Mouse (Mus musculus) spleen, postnatal 4 days (tissue): ENCODE data around the gene Mt2.
A peak's percentile ranks its signal among the peaks of the same experiment; 100 is the strongest.
"Not testable (repeated sequence)": the region's sequence is repeated elsewhere in the genome, so short reads cannot be mapped to it uniquely, and the experiment has no call there.

Experiments used
- DNase-seq, 2 experiments: peaks; one replicate each; pipeline ENCODE4 v3.0.0; 2022; ENCODE audit warnings: low spot score in 2 of 2

The Mt2 gene

DNA sequence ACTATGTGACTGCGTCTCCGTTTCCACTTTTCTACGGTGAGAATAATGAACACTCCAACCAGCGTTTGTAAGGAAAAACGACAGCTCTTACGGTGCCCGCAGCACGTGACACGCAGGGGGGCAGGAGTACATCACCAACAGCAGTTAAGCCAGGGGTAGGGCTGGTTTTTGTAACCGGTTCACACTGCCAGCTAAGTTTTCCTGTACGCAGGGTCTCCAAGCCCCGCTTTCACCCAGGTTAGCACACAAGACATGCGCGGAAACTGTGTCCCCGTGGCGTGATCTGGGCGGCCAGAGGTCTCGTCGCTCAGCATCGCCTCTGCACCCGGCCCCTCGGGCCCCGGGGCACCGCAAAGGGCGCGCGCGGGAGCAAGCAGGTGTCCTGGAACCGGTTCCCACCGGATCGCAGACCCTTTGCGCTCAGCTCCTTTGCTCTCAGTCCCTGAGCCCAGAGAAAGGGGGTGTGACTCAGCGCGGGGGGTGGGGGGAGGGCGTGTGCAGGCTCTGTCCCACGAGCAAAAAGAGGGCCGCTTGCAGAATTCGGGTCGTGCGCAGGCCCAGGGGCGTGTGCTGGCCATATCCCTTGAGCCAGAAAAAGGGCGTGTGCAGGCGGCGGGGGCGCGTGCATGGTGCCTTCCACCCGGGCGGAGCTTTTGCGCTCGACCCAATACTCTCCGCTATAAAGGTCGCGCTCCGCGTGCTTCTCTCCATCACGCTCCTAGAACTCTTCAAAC, at the start of gene Mt2:
Gene Mt2 (plus strand): TSS at position 590 of the 734 bp plus-strand sequence.
- peak; percentile 91 to 92 for DNase-seq

DNA sequence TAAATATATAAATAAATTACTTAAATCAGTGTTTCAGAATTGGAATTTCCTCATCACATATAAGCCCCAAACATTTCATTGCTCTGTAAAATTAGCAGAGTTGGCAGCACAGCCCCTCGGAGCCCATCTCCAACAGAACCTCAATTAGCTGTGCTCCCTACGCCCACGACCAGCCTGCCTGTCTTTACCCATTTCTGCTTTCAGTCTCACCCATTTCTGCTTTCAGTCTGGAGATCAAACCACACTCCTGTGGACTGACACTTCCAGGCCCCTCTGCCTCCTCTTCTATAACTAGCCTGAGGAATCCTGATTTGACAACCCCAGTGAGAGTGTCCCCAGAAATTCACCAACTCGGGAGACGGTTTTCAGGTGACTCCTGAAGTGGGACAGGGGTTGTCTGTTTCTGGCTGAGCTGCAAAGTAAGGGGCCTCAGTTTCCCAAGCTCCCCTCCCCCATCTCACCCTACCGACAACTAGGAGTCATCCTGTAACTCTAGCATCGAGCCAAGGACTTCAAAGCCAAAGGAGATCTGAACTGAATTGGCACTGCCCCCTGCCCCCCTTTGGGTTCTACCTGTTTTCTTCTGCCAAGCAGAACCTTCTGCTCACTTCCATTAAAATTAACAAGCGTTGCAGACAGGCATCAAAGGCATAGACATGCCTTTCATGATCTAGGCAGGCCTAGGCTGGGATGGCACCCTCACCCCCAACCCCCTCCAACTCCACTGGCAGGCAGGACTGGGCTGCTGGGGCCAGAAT, 49.6 kb upstream of the Mt2 start:
- DNase-seq, result no peak

DNA sequence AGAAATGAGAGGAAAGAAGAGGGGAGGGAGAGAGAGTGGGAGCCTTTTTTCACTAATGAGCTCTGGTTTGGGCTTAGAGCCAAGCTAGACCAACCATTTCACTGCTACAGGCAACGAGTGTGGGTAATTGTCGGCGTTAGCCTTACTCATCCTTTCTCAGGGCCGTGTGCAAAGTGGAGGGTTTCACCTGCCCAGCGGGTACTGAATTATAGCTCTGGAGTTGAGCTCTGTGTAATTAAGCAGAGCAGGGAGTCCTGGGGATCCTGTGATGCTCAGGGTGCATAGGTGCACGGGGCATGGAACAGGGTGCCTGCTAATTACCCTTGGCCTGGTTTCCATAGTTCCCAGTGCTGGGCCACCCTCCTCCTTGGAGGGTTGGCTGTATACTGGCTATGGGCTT, 44.8 kb upstream of the Mt2 start:
- DNase-seq, result no peak

DNA sequence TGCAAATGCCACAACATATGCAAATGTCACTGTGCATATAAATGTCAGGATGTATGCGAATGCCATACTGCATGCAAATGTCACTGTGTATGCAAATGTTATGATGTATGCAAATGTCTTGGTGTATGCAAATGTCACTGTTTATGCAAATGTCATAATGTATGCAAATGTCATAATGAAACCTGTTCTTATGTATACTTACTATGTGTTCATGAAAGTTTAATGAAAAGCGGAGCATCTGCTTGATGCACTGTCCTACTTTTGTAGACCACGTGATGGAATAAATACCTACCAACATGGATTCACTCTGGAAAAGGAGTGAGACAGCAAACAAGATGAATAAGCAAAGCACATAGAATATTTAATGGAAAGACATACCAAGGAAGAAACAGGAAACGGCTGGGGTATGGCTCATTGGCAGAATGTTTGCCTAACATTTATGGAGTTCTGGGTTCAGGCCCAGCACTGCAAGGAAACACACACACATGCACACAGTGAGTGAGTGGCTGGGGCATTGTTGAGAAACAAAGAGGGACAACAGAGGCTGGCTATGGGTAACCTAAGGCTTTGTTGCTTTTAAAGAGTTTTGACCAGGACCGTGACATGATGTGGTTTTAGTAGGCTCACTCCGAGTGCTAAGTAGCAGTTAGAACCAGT, 43.2 kb upstream of the Mt2 start:
- DNase-seq, result no peak

DNA sequence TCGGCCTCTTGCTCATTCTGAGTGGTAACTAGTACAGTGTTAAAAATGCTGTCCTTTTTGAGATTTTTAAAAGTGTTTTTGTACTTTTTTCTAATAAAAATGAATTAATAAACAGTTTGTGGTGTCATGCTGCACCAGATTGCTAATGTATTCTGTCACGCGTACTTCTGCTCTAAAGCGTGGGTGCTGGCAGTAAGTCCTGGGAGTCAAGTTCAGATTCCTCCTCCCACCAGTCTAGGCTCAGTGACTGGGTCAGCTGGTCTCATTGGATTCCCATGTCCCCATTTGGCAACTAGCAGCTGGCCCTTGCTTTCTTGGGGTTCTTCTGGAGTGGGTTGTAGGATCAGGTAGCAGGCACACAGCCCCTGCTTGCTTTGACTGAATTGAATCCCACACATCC, 42.3 kb upstream of the Mt2 start:
- DNase-seq, result no peak

DNA sequence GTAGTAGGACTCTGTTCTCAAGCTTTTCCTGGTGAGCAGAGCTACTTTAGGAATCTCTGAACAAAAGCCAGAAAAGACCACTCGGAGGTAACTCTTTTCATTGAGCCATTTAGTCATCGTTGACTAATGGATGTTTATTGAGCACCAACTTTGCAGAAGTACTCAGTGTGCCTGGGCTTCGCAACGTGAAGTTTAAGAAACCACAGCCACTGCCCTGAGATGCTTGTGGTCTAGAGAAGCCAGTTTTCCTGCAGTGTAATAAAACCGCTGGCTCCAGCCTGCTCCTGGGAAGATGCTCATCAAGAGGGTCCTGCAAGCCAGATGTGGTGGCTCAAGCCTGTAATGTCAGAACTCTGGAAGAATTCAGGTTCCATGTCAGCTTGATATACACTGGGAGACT, 40.4 kb upstream of the Mt2 start:
- DNase-seq, result no peak

DNA sequence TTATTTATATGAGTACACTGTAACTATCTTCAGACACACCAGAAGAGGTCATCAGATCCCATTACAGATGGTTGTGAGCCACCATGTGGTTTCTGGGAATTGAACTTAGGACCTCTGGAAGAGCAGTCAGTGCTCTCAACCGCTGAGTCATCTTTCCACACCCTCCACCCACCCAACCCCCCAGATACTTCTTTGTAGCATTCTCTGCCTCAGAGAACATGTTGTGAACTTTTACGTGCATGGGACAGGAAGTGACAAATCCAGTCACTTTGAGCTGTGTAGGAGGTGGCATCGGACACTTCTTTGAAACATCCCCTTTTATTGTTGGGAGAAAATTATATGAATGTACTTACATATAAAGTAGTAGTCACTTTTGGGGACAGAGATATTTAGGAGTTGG, 37.9 kb upstream of the Mt2 start:
- not testable (repeated sequence) for DNase-seq

DNA sequence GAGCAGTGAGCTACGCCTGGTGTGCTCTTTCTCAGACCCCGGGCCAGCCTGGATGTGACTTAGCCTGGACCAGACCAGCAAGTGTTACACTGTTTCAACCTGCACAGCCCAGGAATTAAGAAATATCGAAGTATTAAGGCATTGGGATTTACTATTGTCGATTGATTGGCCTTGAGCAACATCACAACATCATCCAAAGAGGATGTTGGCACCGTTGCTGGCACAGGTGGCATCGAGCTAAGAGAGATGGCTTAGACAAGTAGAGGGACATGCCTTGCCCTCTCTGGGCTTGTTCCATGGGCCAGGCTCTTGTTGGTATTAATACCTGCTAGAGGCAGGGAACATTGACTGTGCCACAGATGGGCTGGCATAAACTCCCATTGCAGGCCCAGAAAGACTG, 36.9 kb upstream of the Mt2 start:
- DNase-seq, result no peak

DNA sequence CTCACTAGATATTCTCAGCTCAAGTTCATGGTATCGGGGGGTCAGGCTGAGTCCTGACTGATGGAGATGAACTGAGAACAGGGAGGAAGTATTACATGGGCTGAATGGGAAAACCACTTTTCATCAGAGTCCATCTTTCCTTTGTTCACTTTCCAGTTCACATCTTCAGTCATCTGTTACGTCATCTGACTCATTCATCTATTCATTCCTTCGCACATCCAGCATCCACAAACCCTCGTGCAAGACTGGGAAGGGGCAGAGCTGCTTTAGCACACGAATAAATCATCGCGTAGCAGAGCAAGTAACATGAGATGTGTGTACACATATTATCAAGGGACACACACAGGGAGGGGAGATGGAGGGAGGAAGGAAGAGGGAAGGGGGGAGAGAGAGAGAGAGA, 36.3 kb upstream of the Mt2 start:
- DNase-seq, result no peak

DNA sequence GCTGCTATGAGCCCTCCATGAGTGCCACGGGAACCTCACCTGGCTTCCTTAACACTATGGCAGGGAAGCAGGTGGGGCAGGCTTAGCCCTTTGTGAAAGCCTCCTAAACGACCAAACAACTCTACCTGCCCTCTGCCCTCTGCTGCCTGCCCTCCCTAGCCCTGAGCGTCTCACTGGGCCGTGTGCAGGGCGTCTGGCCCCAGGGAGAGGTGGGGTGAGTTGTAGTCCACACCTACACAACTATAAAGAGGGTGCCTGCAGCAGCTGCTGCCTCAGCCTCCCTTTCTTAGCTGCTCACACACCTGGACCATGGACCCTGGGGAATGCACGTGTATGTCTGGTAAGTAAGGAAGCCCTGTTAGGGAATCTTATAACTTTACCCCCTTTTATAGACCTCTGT, 35.5 kb upstream of the Mt2 start, which contains the start of gene Mt4:
Gene Mt4 (plus strand): TSS at position 265 of the 400 bp plus-strand sequence.
- DNase-seq, result no peak

DNA sequence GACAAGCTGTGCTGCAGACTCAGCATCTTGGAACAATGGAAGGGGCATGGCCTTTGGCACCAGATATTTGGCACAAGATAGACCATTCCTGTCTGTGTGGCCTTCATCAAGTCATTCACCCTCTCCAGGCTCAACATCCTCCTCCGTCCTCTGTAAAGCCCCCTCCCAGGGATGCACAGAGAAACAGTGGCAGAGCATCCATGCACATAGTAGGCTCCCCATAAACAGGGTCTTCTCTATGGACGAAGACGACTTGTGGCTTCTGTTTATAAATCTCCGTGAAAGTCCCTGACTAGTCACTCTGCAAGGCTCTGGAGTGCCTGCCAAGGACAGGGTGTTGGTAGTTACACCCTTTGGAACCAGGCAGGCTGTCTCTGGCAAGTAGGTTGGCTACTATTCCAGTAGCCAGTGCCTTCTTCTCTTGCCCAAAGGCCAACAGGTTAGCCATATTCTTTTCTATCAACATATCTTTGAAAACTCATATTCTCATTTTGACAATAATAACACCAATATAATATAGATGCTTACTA, 32.1 kb upstream of the Mt2 start:
- no peak for DNase-seq

DNA sequence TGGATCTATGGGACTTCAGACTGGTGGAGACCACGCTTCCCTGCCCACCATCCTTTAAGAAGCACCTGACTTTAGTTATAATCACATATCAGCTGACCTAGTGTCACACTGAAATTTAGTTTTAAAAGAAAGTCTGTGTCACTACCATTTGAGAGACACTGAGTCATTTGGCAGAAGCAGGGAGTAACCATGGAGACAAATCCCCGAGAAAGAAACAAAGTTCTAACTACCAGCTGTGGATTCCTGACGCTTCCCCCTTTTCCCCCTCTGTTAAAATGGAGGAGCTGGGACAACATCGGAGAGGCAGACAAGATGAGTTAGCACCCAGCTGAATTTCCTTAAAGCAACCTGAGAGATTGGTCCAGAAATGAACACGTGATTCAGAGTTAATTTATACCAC, 24.2 kb upstream of the Mt2 start:
- no peak for DNase-seq

DNA sequence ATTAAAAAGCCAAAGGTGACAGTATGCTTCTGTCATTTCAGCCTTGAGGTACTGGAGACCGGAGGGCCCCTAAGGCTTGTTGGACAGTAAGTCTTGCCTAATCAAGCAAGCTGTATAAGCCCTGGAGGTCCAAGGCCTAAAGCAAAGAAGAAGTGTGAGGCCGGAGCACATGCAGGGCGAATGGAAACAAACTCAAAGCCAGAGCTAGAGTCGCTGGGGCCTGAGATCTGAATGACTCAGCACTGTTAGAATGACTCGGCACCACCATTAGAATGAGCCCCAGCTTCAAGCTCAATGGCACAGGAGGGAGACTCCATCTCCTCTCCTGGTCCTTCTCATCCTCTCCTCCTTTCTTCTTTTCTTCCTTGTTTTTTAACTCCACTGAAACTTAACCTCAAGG, 21.5 kb upstream of the Mt2 start:
- DNase-seq, result no peak

DNA sequence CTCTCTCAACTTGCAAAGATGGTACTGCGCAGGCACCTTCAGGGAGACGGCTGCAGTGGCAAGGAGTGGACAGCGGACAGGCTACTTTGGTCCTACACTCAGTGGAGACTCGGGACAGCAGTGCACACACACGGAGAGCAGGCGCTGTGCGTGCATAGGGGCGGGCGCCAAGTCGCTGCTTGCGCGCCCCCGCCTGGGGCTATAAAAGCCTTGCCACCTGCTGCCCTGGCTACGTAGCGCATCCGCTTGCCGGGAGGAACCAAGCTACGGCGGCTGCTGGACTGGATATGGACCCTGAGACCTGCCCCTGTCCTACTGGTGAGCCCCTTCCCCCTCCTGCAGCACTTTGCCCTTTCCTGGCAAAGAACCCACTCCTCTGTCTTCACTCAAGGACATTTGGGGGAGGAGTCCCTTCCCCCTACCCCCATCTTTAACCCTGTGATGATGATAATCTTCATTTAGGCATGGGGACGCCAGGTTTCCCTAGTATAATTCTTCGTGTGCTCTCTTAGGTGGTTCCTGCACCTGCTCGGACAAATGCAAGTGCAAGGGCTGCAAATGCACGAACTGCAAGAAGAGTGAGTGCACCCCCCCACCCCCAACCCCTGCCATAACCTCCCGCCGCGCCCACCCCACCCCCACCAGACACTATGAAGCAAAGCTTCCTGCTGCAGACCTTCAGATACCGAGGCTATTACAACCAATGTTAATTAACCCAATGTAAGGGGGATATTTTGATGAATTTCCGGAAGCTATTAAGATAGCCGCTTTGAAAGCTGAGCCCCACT, 19.8 kb upstream of the Mt2 start, which contains the start of gene Mt3:
Gene Mt3 (plus strand): TSS at position 95 of the 788 bp plus-strand sequence.
- no peak for DNase-seq

DNA sequence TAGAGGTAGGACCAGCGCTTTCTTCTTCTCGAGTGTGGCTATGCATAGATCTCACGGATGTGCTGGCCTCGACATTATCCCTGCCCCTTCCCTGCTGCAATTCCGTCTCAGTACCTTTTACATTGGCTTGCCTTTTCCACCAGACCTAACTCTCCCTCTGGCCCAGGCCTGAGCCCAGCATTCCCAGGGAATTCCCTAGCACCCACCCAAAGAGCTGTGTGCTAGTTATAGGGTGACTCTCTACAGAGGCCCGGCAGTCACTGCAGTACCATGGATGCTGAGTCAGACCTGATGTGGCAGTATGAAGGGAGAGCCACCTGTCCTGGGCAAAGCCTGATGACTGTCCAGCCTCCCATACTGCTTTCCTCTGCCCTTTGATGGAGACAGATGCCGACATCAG, 19.0 kb upstream of the Mt2 start:
- no peak for DNase-seq

DNA sequence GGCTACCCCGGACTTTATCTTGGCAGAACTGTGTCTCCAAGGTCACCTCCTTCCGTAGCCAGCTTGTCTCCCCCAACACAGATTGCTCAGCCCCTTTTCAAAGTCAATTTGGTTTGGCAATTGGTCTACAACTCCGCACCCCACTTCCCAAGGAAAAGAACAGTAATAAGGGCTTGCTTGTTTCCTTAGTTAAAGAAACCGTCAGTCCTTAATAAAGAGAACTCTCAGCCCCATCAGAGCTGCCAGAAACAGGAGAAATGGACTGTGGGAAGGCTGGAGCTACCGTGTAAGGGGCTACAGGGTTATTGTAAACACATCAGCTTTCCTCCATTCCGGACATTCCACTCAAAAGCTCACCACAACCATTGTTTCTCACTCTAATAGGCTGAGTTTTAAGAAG, 17.9 kb upstream of the Mt2 start:
- DNase-seq, result no peak

DNA sequence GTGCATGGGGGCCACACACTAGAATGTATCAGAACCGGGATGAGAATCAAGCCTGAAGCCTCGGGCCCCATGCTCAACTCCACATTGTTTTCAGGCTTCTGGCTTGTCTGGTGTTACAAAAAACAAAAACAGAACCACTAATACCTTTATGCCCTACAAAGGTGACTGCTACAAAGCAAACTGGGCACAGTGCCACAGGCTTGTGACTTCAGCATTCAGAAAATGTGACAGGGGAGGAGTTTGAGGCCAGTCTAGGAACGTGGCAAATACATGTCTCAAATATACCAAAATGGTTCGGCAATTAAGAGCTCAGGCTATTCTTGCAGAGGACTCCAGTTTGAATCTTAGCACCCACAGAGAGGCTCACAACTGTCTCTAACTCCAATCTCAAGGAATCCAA, 16.4 kb upstream of the Mt2 start:
- DNase-seq, result no peak

DNA sequence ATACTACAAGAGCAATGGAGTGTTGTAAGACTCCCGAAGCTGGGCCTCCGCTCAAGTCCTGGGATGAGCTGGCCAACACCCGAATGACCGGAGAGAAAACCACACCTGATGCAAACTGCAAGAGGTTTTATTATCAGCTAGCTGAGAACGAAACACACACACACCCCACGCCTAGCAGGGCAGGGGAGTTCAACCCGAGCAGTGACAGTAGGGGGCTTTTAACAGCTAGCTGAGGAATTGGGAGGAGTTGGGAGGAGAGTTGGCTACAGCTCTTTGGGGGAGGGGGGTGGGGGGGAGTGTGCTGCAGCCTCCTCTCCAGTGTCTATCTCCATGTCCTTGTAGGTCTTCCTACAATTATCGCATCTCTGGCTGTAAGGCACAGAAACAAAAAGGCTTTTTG, 6.7 kb upstream of the Mt2 start:
- DNase-seq, result not testable (repeated sequence)

DNA sequence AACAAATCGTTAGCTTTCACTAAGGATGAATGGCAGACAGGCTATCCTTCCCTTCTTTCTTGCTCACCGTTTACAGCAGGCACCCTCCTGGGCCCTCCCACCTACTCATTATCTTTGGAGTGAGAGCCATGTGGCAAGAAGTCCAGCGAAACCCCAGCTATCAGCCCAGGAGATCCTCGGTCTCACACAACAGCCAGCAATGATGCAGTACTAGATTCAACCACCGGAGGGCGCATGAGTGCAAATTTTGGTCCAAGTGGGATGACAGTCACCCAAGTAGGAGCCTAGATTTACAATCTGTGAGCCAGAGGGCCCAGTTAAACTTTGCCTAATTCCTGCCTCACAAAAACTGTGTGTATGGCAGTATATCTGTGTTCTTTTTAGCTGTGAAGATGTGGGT, 5.2 kb upstream of the Mt2 start:
- peak; percentile 87 to 96 for DNase-seq

DNA sequence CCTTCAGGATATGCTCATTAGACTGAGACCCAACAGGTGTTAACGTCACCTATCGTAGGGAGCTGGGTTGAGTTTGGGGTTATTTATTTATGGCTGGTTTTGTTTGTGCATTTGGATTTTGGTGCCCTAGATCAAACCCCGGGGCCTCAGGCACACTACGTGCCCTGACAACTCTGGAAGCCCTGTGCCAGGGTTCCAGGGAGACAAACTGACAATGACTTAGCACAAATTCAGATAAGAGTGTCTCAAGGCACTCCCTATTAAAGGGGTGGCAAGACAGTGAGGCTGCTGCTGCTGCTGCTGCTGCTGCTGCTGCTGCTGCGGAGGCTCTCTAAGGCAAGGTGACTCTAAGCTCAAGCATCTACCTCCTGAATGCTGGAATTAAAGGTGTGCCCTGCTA, 2.9 kb upstream of the Mt2 start:
- peak; percentile 36 to 62 for DNase-seq

DNA sequence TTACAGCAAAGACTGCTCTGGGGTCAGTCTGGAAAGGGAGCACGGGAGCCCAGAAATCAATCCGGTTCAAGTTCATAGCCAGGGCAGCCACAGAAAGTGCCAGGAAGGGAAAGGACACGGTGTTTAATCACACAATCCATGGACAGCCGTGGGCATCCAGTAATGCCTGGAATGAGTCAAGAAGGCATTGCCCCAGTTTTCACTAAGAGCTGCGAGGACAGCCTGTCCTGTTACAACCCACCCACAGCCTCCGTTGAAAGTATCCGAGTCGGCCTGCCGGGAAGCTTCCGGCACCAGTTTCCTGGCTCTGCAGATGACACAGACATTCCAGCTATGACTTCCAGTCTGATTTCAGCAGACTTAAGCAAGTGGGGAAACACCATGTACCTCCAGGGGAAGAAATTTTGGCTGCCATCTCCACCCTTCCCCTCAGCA, 1.1 kb upstream of the Mt2 start:
- DNase-seq, result peak in 1 of 2 experiments; percentile 69
